Mouse (Mus musculus) lung, postnatal 0 days (tissue): ENCODE measurements around the gene Clec16a.

ENCODE experiments used
- CTCF ChIP-seq: IDR thresholded peaks from 2 replicates; pipeline ENCODE4 v1.5.1; 2016; ENCODE audit warnings: antibody characterized with exemption, mild to moderate bottlenecking
- EP300 ChIP-seq: IDR thresholded peaks from 2 replicates; pipeline ENCODE4 v1.6.1; 2016; ENCODE audit warnings: antibody characterized with exemption, mild to moderate bottlenecking, control low read depth

- no peak for TF ChIP-seq EP300
- no peak for TF ChIP-seq CTCF
Measured at GRCm38 (mm10) chr16:10574936-10575335, 29.8 kb downstream of the Clec16a start.
